Mouse (Mus musculus) bone marrow, adult 2 months (tissue): ENCODE results near the gene Bcl2l14.

Source experiments
- CTCF ChIP-seq: fragments of 200-500 bp; IDR thresholded peaks from 2 replicates; pipeline ENCODE4 v1.5.1; 2011; ENCODE audit warnings: low read length, control low read depth; ENCODE audit not compliant: control insufficient read depth, insufficient read depth
- POLR2A ChIP-seq: fragments of 200-500 bp; IDR thresholded peaks from 2 replicates; pipeline ENCODE4 v1.6.1; 2011; ENCODE audit warnings: low read depth, mild to moderate bottlenecking, control low read depth, low read length, borderline replicate concordance; ENCODE audit not compliant: control insufficient read depth

DNA sequence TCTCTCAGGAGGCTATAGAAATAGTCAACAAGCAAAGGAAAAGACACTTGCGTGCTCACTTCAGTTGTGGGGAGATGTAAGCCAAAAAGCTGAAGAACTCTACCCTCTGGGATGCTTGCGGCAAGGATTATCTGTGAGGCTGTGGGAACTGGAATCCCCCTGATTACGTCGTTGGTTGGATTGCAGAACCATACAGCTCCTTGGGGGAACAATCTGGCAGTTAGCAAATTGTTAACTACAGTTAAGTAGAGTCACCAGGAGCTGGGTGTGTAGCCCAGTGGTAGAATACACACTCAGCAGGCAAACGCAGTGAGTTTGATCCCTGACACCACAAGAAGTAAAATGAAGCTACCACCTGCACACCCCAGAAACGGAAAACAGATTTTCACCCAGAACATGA is 37.9 kb downstream of the Bcl2l14 start:
- no peak for TF ChIP-seq CTCF
- no peak for TF ChIP-seq POLR2A
